Mouse (Mus musculus) small intestine, adult 2 months (tissue): ENCODE data around the gene Clic1.

Experiments used
- CTCF ChIP-seq: fragments of 200-500 bp; IDR thresholded peaks from 2 replicates; pipeline ENCODE4 v1.5.1; 2012; ENCODE audit warnings: low read depth, mild to moderate bottlenecking, control low read depth, inconsistent platforms, low read length, moderate library complexity, mixed read lengths; ENCODE audit not compliant: insufficient replicate concordance, insufficient read length; ENCODE audit errors: extremely low read depth
- POLR2A ChIP-seq: fragments of 200-500 bp; IDR thresholded peaks from 2 replicates; pipeline ENCODE4 v1.6.1; 2012; ENCODE audit warnings: low read depth, mild to moderate bottlenecking, control low read depth, inconsistent platforms, low read length, moderate library complexity

DNA sequence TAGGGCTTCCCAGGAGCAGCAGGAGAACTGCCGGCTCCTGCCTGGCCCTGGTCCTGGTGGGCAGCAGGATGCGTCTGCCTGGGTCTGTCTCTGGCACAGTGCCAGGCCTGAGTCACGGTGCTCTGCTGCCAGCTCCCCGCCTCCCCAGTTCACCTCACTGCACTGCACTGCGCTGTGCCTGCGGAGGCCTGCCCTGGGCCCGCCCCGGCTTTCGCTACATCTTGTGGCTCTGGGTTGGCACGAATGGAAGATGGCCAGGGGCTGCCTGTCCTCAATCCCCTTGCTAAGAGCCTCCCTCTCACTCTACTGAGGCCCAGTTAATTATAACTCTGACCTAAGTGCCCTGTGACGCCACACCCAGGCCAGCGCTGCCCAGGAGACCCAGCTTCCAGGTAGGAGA is 33.4 kb upstream of the Clic1 start, which contains the start of gene Vwa7:
- TF ChIP-seq CTCF (no peak), POLR2A (no peak)
